Mouse (Mus musculus) stomach, postnatal 0 days (tissue): ENCODE data around the gene Olfr1104. TPM values are rescaled to one million over a fixed set of nuclear protein-coding genes. Genes with fewer than 3 reads are reported as not detected.

Source experiments
- ATAC-seq: fragments of 200-750 bp; cut with Nextera tagmentation; 2 replicates; pipeline ENCODE4 v1.8.0; 2017; ENCODE audit not compliant: low FRiP score, low TSS enrichment
- DNase-seq: peaks from one replicate; pipeline ENCODE4 v3.0.0-alpha.2; 2016; ENCODE audit warnings: low spot score
- H3K27ac ChIP-seq: fragments of 300-500 bp; sonication (generic); replicated peaks from 2 replicates; pipeline ENCODE4 v1.5.1; 2014; ENCODE audit warnings: mild to moderate bottlenecking, control low read depth
- H3K27me3 ChIP-seq: fragments of 300-500 bp; sonication (generic); 2 replicates; pipeline ENCODE4 v1.6.1; 2014; ENCODE audit warnings: low read length; ENCODE audit not compliant: control insufficient read depth, insufficient read depth
- H3K36me3 ChIP-seq: fragments of 300-500 bp; sonication (generic); 2 replicates; pipeline ENCODE4 v1.6.1; 2014; ENCODE audit warnings: low read length, mixed read lengths; ENCODE audit not compliant: control insufficient read depth, insufficient read depth
- H3K4me1 ChIP-seq: fragments of 300-500 bp; sonication (generic); replicated peaks from 2 replicates; pipeline ENCODE4 v1.6.1; 2014; ENCODE audit warnings: antibody characterized with exemption; ENCODE audit not compliant: control insufficient read depth, insufficient read depth
- H3K4me2 ChIP-seq: fragments of 300-500 bp; sonication (generic); replicated peaks from 2 replicates; pipeline ENCODE4 v1.6.1; 2014; ENCODE audit warnings: low read depth, mild to moderate bottlenecking, control low read depth, moderate library complexity
- H3K4me3 ChIP-seq: fragments of 300-500 bp; sonication (generic); 2 replicates; pipeline ENCODE4 v1.5.1; 2014; ENCODE audit warnings: low read depth, low read length, control low read depth
- H3K9ac ChIP-seq: fragments of 300-500 bp; sonication (generic); 2 replicates; pipeline ENCODE4 v1.6.1; 2014; ENCODE audit warnings: mild to moderate bottlenecking, low read length, control low read depth, mixed read lengths
- H3K9me3 ChIP-seq: fragments of 300-500 bp; sonication (generic); 2 replicates; pipeline ENCODE4 v1.6.1; 2016; ENCODE audit warnings: low read length; ENCODE audit not compliant: control insufficient read depth
- CTCF ChIP-seq: IDR thresholded peaks from 2 replicates; pipeline ENCODE4 v1.5.1; 2016; ENCODE audit warnings: antibody characterized with exemption, low read depth, mild to moderate bottlenecking, moderate library complexity
- EP300 ChIP-seq: optimal IDR thresholded peaks from 2 replicates; pipeline ENCODE3; 2016; ENCODE audit warnings: antibody characterized with exemption
- WGBS: fragments of 180-500 bp; shearing (Covaris S2); extraction: QIAGEN DNeasy Blood & Tissue Kit; methylation state at CpG from one replicate; pipeline ENCODE4 v1.1.7; 2014; 5-methylcytosine and 5-hydroxymethylcytosine counted together
- polyA plus RNA-seq: library from polyadenylated mRNA; unstranded; fragments of >200 nt; fragmentation: Nextera tagmentation; extraction: Ambion mirVana; gene quantifications from 2 replicates; pipeline ENCODE4 v1.2.1, GENCODE M21; 2015

Olfr1104 gene
- not detected in 2 replicates for polyA plus RNA-seq

GRCm38 (mm10) chr2:87026980-87027379 lies at the start of gene Olfr1104:
Gene Olfr1104 (minus strand): TSS chr2:87027080.
- H3K4me2 ChIP-seq = no peak within 1 kb of the TSS
- H3K9ac ChIP-seq = no peak within 1 kb of the TSS
- TF ChIP-seq CTCF = no peak
- TF ChIP-seq EP300 = no peak
- DNase-seq (no peak), ATAC-seq (no peak)
- no peaks in the 10 kb centered on the region for H3K36me3 ChIP-seq
- H3K9me3 ChIP-seq = no peaks in the 10 kb centered on the region
- no peak within 1 kb of the TSS for H3K27ac ChIP-seq
- no peak within 1 kb of the TSS for H3K4me3 ChIP-seq
- WGBS = 77% methylated on average over 1 of the region's 1 CpGs
- no peaks in the 10 kb centered on the region for H3K4me1 ChIP-seq
- no peaks in the 10 kb centered on the region for H3K27me3 ChIP-seq

GRCm38 (mm10) chr2:87075717-87076116 lies 48.8 kb upstream of the Olfr1104 start, which contains the start of gene Olfr1107:
Gene Olfr1107 (minus strand): TSS chr2:87075817.
- Histone ChIP-seq H3K9me3 (no peaks in the 10 kb centered on the region), H3K4me2 (no peak within 1 kb of the TSS), H3K9ac (no peak within 1 kb of the TSS), H3K27ac (no peak within 1 kb of the TSS), H3K36me3 (no peaks in the 10 kb centered on the region), H3K27me3 (no peaks in the 10 kb centered on the region), H3K4me1 (no peaks in the 10 kb centered on the region), H3K4me3 (no peak within 1 kb of the TSS)
- DNase-seq = no peak
- 87% methylated on average over 1 of the region's 1 CpGs for WGBS
- ATAC-seq = no peak
- TF ChIP-seq CTCF (no peak), EP300 (no peak)

- H3K27me3 ChIP-seq = no peaks in the 10 kb centered on the region
- no peaks in the 10 kb centered on the region for H3K9me3 ChIP-seq
- H3K4me1 ChIP-seq = no peaks in the 10 kb centered on the region
- no peak for ATAC-seq
- no peak within 1 kb of the TSS for H3K4me2 ChIP-seq
- no peak within 1 kb of the TSS for H3K9ac ChIP-seq
- H3K36me3 ChIP-seq = no peaks in the 10 kb centered on the region
- H3K4me3 ChIP-seq = no peak within 1 kb of the TSS
- H3K27ac ChIP-seq = no peak within 1 kb of the TSS
- 56% methylated on average over 1 of the region's 1 CpGs for WGBS
- no peak for DNase-seq
- TF ChIP-seq EP300 (no peak), CTCF (no peak)
These were observed 25.3 kb upstream of the Olfr1104 start, which contains the start of gene Olfr1106 for GRCm38 (mm10) chr2:87052173-87052572. Gene Olfr1106 (minus strand): TSS chr2:87052273.

GRCm38 (mm10) chr2:87036431-87036830 lies 9.6 kb upstream of the Olfr1104 start, which contains the start of gene Olfr1105:
Gene Olfr1105 (minus strand): TSS chr2:87036531.
- Histone ChIP-seq H3K27me3 (no peaks in the 10 kb centered on the region), H3K4me3 (no peak within 1 kb of the TSS), H3K9me3 (no peaks in the 10 kb centered on the region), H3K27ac (no peak within 1 kb of the TSS), H3K4me1 (no peaks in the 10 kb centered on the region), H3K36me3 (no peaks in the 10 kb centered on the region), H3K4me2 (no peak within 1 kb of the TSS), H3K9ac (no peak within 1 kb of the TSS)
- ATAC-seq (no peak), DNase-seq (no peak)
- TF ChIP-seq EP300 = no peak
- no peak for TF ChIP-seq CTCF

GRCm38 (mm10) chr2:86998098-86998497 lies 28.8 kb downstream of the Olfr1104 start, which contains the start of gene Olfr1102:
Gene Olfr1102 (plus strand): TSS chr2:86998398.
- Histone ChIP-seq H3K9ac (no peak within 1 kb of the TSS), H3K9me3 (no peaks in the 10 kb centered on the region), H3K4me3 (no peak within 1 kb of the TSS), H3K4me2 (no peak within 1 kb of the TSS), H3K27me3 (no peaks in the 10 kb centered on the region), H3K4me1 (no peaks in the 10 kb centered on the region), H3K36me3 (no peaks in the 10 kb centered on the region), H3K27ac (no peak within 1 kb of the TSS)
- no peak for DNase-seq
- ATAC-seq = no peak
- TF ChIP-seq CTCF (no peak), EP300 (no peak)

GRCm38 (mm10) chr2:86991121-86991520 lies 35.8 kb downstream of the Olfr1104 start, which contains the start of gene Olfr1101:
Gene Olfr1101 (minus strand): TSS chr2:86991221.
- no peaks in the 10 kb centered on the region for H3K27me3 ChIP-seq
- no peaks in the 10 kb centered on the region for H3K36me3 ChIP-seq
- no peak within 1 kb of the TSS for H3K4me3 ChIP-seq
- H3K27ac ChIP-seq = no peak within 1 kb of the TSS
- H3K4me1 ChIP-seq = no peaks in the 10 kb centered on the region
- 67% methylated on average over 3 of the region's 3 CpGs for WGBS
- H3K9me3 ChIP-seq = no peaks in the 10 kb centered on the region
- TF ChIP-seq CTCF (no peak), EP300 (no peak)
- no peak for DNase-seq
- no peak within 1 kb of the TSS for H3K4me2 ChIP-seq
- no peak within 1 kb of the TSS for H3K9ac ChIP-seq
- ATAC-seq = no peak
